Mouse (Mus musculus): ENCODE data around the gene Dglucy.

GRCm38 (mm10) chr12:100868049-100868622 lies 89.3 kb downstream of the Dglucy start:
- TF ChIP-seq CHD2 (IDR thresholded peaks at IDR 0.05; ENCODE audit: low read depth, low read length), result no peak
- TF ChIP-seq HCFC1 (IDR thresholded peaks at IDR 0.05; ENCODE audit: borderline replicate concordance, insufficient read depth, low read length), result no peak
